Mouse (Mus musculus): ENCODE results near the gene Nfkbib. TPM values are rescaled to one million over a fixed set of nuclear protein-coding genes. Genes with fewer than 3 reads are reported as not detected.

The Nfkbib gene
- polyA plus RNA-seq, 2 experiments from 2014 or later: 54.3 to 56.8 TPM

GRCm38 (mm10) chr7:28766173-28766879 is 986 bp downstream of the Nfkbib start, which contains the start of gene Sirt2:
Sirt2 (plus strand) TSS chr7:28766735.
- peak; percentile 95 for ATAC-seq

GRCm38 (mm10) chr7:28765211-28765610 is 2.1 kb downstream of the Nfkbib start:
- ATAC-seq: no peak

- no peak for ATAC-seq
Observed at GRCm38 (mm10) chr7:28761907-28762306, 5.4 kb downstream of the Nfkbib start.

- no peak for ATAC-seq
Observed at GRCm38 (mm10) chr7:28758623-28759022, 8.7 kb downstream of the Nfkbib start.

- no peak for ATAC-seq
Observed at GRCm38 (mm10) chr7:28756079-28756478, 11.2 kb downstream of the Nfkbib start, which contains the start of gene Ccer2. Ccer2 (plus strand) TSS chr7:28756174.

GRCm38 (mm10) chr7:28749935-28750334 is 17.4 kb downstream of the Nfkbib start:
- ATAC-seq: no peak

GRCm38 (mm10) chr7:28741709-28742438 is 25.4 kb downstream of the Nfkbib start, which contains the start of the genes Mrps12 and Sars2:
Mrps12 (minus strand) TSS chr7:28741820.
Sars2 (plus strand) TSS chr7:28741992.
- peak; percentile 97 for ATAC-seq

- no peak for ATAC-seq
Observed at GRCm38 (mm10) chr7:28741368-28741708, 26.0 kb downstream of the Nfkbib start.

GRCm38 (mm10) chr7:28740949-28741348 is 26.4 kb downstream of the Nfkbib start:
- ATAC-seq: no peak

- no peak for ATAC-seq
Observed at GRCm38 (mm10) chr7:28739829-28740228, 27.5 kb downstream of the Nfkbib start.

- no peak for ATAC-seq
Observed at GRCm38 (mm10) chr7:28735701-28736100, 31.6 kb downstream of the Nfkbib start.

- ATAC-seq: no peak
Observed at GRCm38 (mm10) chr7:28733211-28733610, 34.1 kb downstream of the Nfkbib start.

GRCm38 (mm10) chr7:28732341-28733142 is 34.8 kb downstream of the Nfkbib start:
- peak; percentile 86 for ATAC-seq

GRCm38 (mm10) chr7:28727649-28728340 is 39.5 kb downstream of the Nfkbib start:
- ATAC-seq: no peak

GRCm38 (mm10) chr7:28726600-28726999 is 40.7 kb downstream of the Nfkbib start:
- peak; percentile 84 for ATAC-seq

GRCm38 (mm10) chr7:28724613-28725012 is 42.7 kb downstream of the Nfkbib start:
- no peak for ATAC-seq

- ATAC-seq: no peak
Observed at GRCm38 (mm10) chr7:28722079-28722478, 45.2 kb downstream of the Nfkbib start.

GRCm38 (mm10) chr7:28720753-28721537 is 46.4 kb downstream of the Nfkbib start:
- ATAC-seq: no peak

GRCm38 (mm10) chr7:28719650-28720049 is 47.7 kb downstream of the Nfkbib start:
- no peak for ATAC-seq

GRCm38 (mm10) chr7:28719159-28719558 is 48.2 kb downstream of the Nfkbib start:
- ATAC-seq: no peak

- no peak for ATAC-seq
Observed at GRCm38 (mm10) chr7:28717726-28718125, 49.6 kb downstream of the Nfkbib start.
